Mouse (Mus musculus) megakaryocyte, embryonic 14.5 days (primary cell): ENCODE measurements around the gene Chst2. TPM values are rescaled to one million over a fixed set of nuclear protein-coding genes. Genes with fewer than 3 reads are reported as not detected.

Experiments used
- H3K27me3 ChIP-seq: replicated peaks from 2 replicates; pipeline ENCODE3; 2012; ENCODE audit warnings: inconsistent platforms
- H3K36me3 ChIP-seq: replicated peaks from 2 replicates; pipeline ENCODE3; 2012; ENCODE audit warnings: low read length, inconsistent platforms, mixed read lengths
- H3K4me1 ChIP-seq: 2 replicates; pipeline ENCODE4 v1.6.1; 2012; ENCODE audit warnings: inconsistent platforms
- H3K4me3 ChIP-seq: replicated peaks from 2 replicates; pipeline ENCODE3; 2012; ENCODE audit warnings: moderate library complexity, mild to moderate bottlenecking, inconsistent platforms
- H3K9me3 ChIP-seq: 2 replicates; pipeline ENCODE4 v1.6.1; 2012; ENCODE audit warnings: inconsistent platforms
- FLI1 ChIP-seq: IDR thresholded peaks from 2 replicates; pipeline ENCODE4 v1.6.1; 2012; ENCODE audit warnings: low read length, inconsistent platforms, mixed read lengths
- GATA1 ChIP-seq: IDR thresholded peaks from 3 replicates; pipeline ENCODE4 v1.6.1; 2012; ENCODE audit warnings: mixed read lengths, low read length, inconsistent platforms, borderline replicate concordance
- polyA plus RNA-seq: library from polyadenylated mRNA; stranded (reverse); fragments of >175 nt; gene quantifications from 2 replicates; pipeline ENCODE4 v1.2.3, GENCODE M21; 2012; ENCODE audit warnings: low replicate concordance; ENCODE audit not compliant: insufficient read depth

Gene Chst2
- polyA plus RNA-seq, 1 experiment, result not detected

DNA sequence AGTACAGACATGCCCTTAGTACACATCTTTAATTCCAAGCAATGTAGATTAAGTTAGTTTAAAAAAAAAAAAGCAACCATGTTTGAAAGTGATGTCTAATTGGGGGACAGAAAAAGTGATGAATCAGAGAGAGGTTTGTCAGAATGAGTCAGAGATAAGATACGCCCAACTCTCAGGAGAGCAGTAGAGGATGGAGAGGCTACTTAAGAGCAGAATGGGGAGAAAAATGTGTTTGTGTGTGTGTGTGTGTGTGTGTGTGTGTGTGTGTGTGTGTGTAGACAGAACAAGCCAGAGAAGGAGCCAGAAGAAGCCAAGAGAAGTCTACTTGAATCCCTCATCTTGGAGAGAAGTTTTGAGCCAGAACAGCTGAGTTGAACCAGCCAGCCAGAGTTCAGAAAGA is 32.8 kb downstream of the Chst2 start:
- Histone ChIP-seq H3K9me3 (peaks cover 6% of the 10 kb centered on the region), H3K4me3 (no peak overlapping the region), H3K4me1 (no peaks in the 10 kb centered on the region), H3K27me3 (peaks cover 6% of the 10 kb centered on the region), H3K36me3 (no peaks in the 10 kb centered on the region)
- no peak for TF ChIP-seq GATA1
- TF ChIP-seq FLI1, result no peak

DNA sequence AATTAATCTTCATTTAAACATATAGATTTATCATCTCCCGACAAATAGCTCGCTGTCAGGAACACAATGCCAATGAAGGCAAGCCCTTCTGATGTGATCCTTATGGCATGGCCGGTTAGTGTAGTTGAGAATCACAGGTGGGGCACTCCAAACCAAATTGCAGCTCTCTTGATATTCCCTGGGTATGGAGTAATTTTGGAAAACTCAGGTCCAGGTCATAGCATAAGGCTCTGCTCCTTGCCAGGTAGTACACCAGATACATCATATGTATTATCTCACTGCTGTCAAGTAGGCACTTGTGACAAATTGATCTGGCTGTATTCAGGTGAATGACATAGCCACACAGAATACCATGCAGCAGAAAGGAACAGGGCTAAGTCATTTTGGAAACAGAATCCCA is 40.6 kb downstream of the Chst2 start:
- Histone ChIP-seq H3K36me3 (no peaks in the 10 kb centered on the region), H3K4me3 (no peak overlapping the region), H3K27me3 (peaks cover 2% of the 10 kb centered on the region), H3K9me3 (peaks cover 6% of the 10 kb centered on the region), H3K4me1 (peaks cover 3% of the 10 kb centered on the region; the same call in 1 of the 2 replicates)
- TF ChIP-seq FLI1, result no peak
- TF ChIP-seq GATA1, result no peak

DNA sequence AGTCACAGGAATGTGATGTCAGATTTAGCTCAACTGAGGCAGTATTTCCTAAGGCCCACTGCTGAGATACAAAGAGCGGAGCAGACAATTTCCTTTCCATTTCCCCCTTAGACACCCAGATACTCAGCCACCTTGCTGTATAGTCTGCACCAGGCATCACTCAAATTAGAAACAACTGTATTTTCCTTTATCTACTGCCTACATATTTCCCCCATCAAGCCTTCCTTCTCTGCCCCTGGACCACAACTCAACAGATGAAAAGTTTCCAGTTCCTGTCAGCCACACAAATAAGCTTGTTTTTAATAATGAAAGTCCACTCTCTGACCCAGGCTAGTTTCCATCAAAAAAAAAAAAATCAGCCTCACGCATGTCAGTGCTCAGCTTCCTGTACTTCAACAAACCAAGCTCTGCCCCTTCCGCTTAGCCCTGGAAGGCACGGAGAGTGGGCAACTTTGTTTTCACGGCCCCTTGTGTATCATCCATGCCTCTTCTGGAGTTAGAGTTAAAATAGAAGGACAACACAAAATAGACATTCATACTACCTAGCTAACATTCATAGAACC is 52.6 kb downstream of the Chst2 start:
- Histone ChIP-seq H3K9me3 (peaks cover 6% of the 10 kb centered on the region; the same call in 1 of the 2 replicates), H3K4me1 (peaks cover 45% of the 10 kb centered on the region), H3K36me3 (peaks cover 2% of the 10 kb centered on the region), H3K27me3 (no peaks in the 10 kb centered on the region), H3K4me3 (peak overlapping the region; percentile 79)
- TF ChIP-seq GATA1 (no peak), FLI1 (no peak)

DNA sequence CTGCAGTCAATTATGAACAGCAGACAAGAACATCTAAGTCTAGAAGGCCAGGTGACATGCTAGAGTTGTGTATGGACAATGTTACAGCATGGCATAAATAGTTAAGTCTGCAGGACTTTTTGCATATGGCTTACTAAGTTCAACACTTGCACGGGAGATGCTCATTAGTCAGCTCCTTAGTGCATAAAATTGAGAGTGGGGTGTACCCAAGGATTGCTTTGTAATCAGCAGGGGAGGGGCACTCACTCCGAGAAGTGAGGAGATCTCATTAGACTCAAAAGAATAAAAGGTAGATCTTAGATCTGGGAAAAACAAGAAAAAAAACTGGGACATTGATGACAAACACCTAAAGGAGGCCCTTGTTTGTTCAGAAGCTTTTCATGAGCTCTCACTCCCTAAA is 54.6 kb downstream of the Chst2 start:
- Histone ChIP-seq H3K4me3 (no peak overlapping the region), H3K4me1 (peaks cover 46% of the 10 kb centered on the region), H3K27me3 (no peaks in the 10 kb centered on the region), H3K9me3 (peaks cover 6% of the 10 kb centered on the region; the same call in 1 of the 2 replicates), H3K36me3 (peaks cover 2% of the 10 kb centered on the region)
- TF ChIP-seq FLI1 (no peak), GATA1 (no peak)

- Histone ChIP-seq H3K9me3 (peaks cover 6% of the 10 kb centered on the region; the same call in 1 of the 2 replicates), H3K4me1 (peaks cover 46% of the 10 kb centered on the region), H3K36me3 (peaks cover 2% of the 10 kb centered on the region), H3K4me3 (peak overlapping the region; percentile 50), H3K27me3 (no peaks in the 10 kb centered on the region)
- no peak for TF ChIP-seq GATA1
- TF ChIP-seq FLI1, result no peak
Observed at GRCm38 (mm10) chr9:95350550-95350949, 56.0 kb downstream of the Chst2 start.

Other genes with a start within 250 kb of the Chst2 start
- gene U2surp, start 105.3 kb upstream of the Chst2 start, polyA plus RNA-seq, result 3.1 TPM in 1 of 2 replicates, not detected in the other
- gene Paqr9, start 152.9 kb upstream of the Chst2 start, polyA plus RNA-seq, result not detected in 2 replicates
- gene Pcolce2, start 230.9 kb upstream of the Chst2 start, polyA plus RNA-seq, result not detected in 2 replicates